Mouse (Mus musculus) natural killer cell, adult 2 months (primary cell): ENCODE data around the gene Cenpx.
"Not testable (repeated sequence)": the region's sequence is repeated elsewhere in the genome, so short reads cannot be mapped to it uniquely, and the experiment has no call there.

Experiments
- DNase-seq, 2 experiments: peaks; one replicate each; pipeline ENCODE4 v3.0.0; 2022; ENCODE audit warnings: low spot score in 2 of 2

Cenpx gene

GRCm38 (mm10) chr11:120697741-120698140 lies 15.8 kb downstream of the Cenpx start:
- no peak for DNase-seq

- no peak for DNase-seq
Measured at GRCm38 (mm10) chr11:120696568-120696967, 17.0 kb downstream of the Cenpx start.

- DNase-seq = no peak
Measured at GRCm38 (mm10) chr11:120695641-120696040, 17.9 kb downstream of the Cenpx start.

GRCm38 (mm10) chr11:120695184-120695583 lies 18.4 kb downstream of the Cenpx start:
- DNase-seq = no peak

- DNase-seq = no peak
Measured at GRCm38 (mm10) chr11:120693461-120693860, 20.1 kb downstream of the Cenpx start.

GRCm38 (mm10) chr11:120692471-120693011 lies 21.0 kb downstream of the Cenpx start:
- no peak for DNase-seq

GRCm38 (mm10) chr11:120689365-120689764 lies 24.2 kb downstream of the Cenpx start:
- DNase-seq = no peak

- no peak for DNase-seq
Measured at GRCm38 (mm10) chr11:120686650-120687272, 26.8 kb downstream of the Cenpx start.

- no peak for DNase-seq
Measured at GRCm38 (mm10) chr11:120684660-120685059, 28.9 kb downstream of the Cenpx start.

GRCm38 (mm10) chr11:120684086-120684485 lies 29.5 kb downstream of the Cenpx start:
- DNase-seq = no peak

GRCm38 (mm10) chr11:120683536-120683935 lies 30.0 kb downstream of the Cenpx start:
- DNase-seq = no peak

- no peak for DNase-seq
Measured at GRCm38 (mm10) chr11:120682683-120683082, 30.9 kb downstream of the Cenpx start.

GRCm38 (mm10) chr11:120679909-120680308 lies 33.6 kb downstream of the Cenpx start:
- peak in 1 of 2 experiments; percentile 36 for DNase-seq

- no peak for DNase-seq
Measured at GRCm38 (mm10) chr11:120676951-120677350, 36.6 kb downstream of the Cenpx start.

GRCm38 (mm10) chr11:120675875-120676274 lies 37.7 kb downstream of the Cenpx start:
- DNase-seq = not testable (repeated sequence)

GRCm38 (mm10) chr11:120673594-120674122 lies 39.9 kb downstream of the Cenpx start:
- DNase-seq = no peak

- DNase-seq = peak; percentile 93 to 94
Measured at GRCm38 (mm10) chr11:120672687-120673593, 40.6 kb downstream of the Cenpx start, which contains the start of gene Aspscr1. Aspscr1 (plus strand) TSS chr11:120672973.

- DNase-seq = no peak
Measured at GRCm38 (mm10) chr11:120666617-120667016, 46.9 kb downstream of the Cenpx start.

GRCm38 (mm10) chr11:120665406-120665805 lies 48.1 kb downstream of the Cenpx start:
- no peak for DNase-seq

- DNase-seq = no peak
Measured at GRCm38 (mm10) chr11:120663714-120664113, 49.8 kb downstream of the Cenpx start.

GRCm38 (mm10) chr11:120662759-120663158 lies 50.8 kb downstream of the Cenpx start:
- no peak for DNase-seq

- no peak for DNase-seq
Measured at GRCm38 (mm10) chr11:120661076-120661460, 52.5 kb downstream of the Cenpx start, which contains the start of gene Notum. Notum (minus strand) TSS chr11:120661175.
